Mouse (Mus musculus) midbrain, embryonic 16.5 days (tissue): ENCODE data around the gene Tnr. TPM values are rescaled to one million over a fixed set of nuclear protein-coding genes. Genes with fewer than 3 reads are reported as not detected.

Source experiments
- ATAC-seq: fragments of 200-750 bp; cut with Nextera tagmentation; 2 replicates; pipeline ENCODE4 v1.8.0; 2017; ENCODE audit warnings: moderate TSS enrichment
- H3K27ac ChIP-seq: fragments of 300-500 bp; sonication (generic); 2 replicates; pipeline ENCODE4 v1.5.1; 2014; ENCODE audit warnings: mild to moderate bottlenecking, low read length, mixed read lengths
- H3K27me3 ChIP-seq: fragments of 300-500 bp; sonication (generic); 2 replicates; pipeline ENCODE4 v1.6.1; 2014; ENCODE audit warnings: low read depth, low read length, mixed read lengths; ENCODE audit not compliant: control insufficient read depth, insufficient read depth
- H3K36me3 ChIP-seq: fragments of 300-500 bp; sonication (generic); 2 replicates; pipeline ENCODE4 v1.6.1; 2014; ENCODE audit warnings: mild to moderate bottlenecking, low read length, moderate library complexity, mixed read lengths; ENCODE audit not compliant: control insufficient read depth, insufficient read depth
- H3K4me1 ChIP-seq: fragments of 300-500 bp; sonication (generic); 2 replicates; pipeline ENCODE4 v1.6.1; 2014; ENCODE audit warnings: mild to moderate bottlenecking, low read length, mixed read lengths; ENCODE audit not compliant: control insufficient read depth, insufficient read depth
- H3K4me2 ChIP-seq: fragments of 300-500 bp; sonication (generic); 2 replicates; pipeline ENCODE4 v1.6.1; 2014; ENCODE audit warnings: mild to moderate bottlenecking, low read length, mixed read lengths
- H3K4me3 ChIP-seq: fragments of 300-500 bp; sonication (generic); 2 replicates; pipeline ENCODE4 v1.5.1; 2014; ENCODE audit warnings: low read depth, mild to moderate bottlenecking, low read length, moderate library complexity, mixed read lengths
- H3K9ac ChIP-seq: fragments of 300-500 bp; sonication (generic); 2 replicates; pipeline ENCODE4 v1.6.1; 2014; ENCODE audit warnings: low read depth, low read length, mixed read lengths
- H3K9me3 ChIP-seq: fragments of 300-500 bp; sonication (generic); replicated peaks from 2 replicates; pipeline ENCODE4 v1.6.1; 2014; ENCODE audit warnings: mild to moderate bottlenecking, low read length, mixed read lengths; ENCODE audit not compliant: control insufficient read depth, poor library complexity, severe bottlenecking
- WGBS: fragments of 180-500 bp; shearing (Covaris S2); extraction: QIAGEN DNeasy Blood & Tissue Kit; methylation state at CpG from one replicate; pipeline ENCODE4 v1.1.7; 2014; 5-methylcytosine and 5-hydroxymethylcytosine counted together
- polyA plus RNA-seq: library from polyadenylated mRNA; unstranded; fragments of >200 nt; fragmentation: Nextera tagmentation; extraction: Ambion mirVana; gene quantifications from 2 replicates; pipeline ENCODE4 v1.2.1, GENCODE M21; 2015

Tnr gene
- polyA plus RNA-seq, 1 experiment from 2014 or later = 5.4 TPM

GRCm38 (mm10) chr1:159816614-159817371 is 293.2 kb downstream of the Tnr start:
- Histone ChIP-seq H3K9me3 (no peaks in the 10 kb centered on the region), H3K27me3 (no peaks in the 10 kb centered on the region), H3K4me2 (no peak overlapping the region), H3K27ac (no peak overlapping the region), H3K4me3 (no peak overlapping the region), H3K9ac (no peak overlapping the region), H3K4me1 (peaks cover 14% of the 10 kb centered on the region), H3K36me3 (no peaks in the 10 kb centered on the region)
- WGBS = 42% methylated on average over 8 of the region's 8 CpGs
- no peak for ATAC-seq

- Histone ChIP-seq H3K27me3 (no peaks in the 10 kb centered on the region), H3K4me2 (no peak overlapping the region), H3K9ac (no peak overlapping the region), H3K9me3 (no peaks in the 10 kb centered on the region), H3K36me3 (no peaks in the 10 kb centered on the region), H3K27ac (no peak overlapping the region), H3K4me1 (peaks cover 6% of the 10 kb centered on the region; the same call in 1 of the 2 replicates), H3K4me3 (no peak overlapping the region)
- 40% methylated on average over 3 of the region's 3 CpGs for WGBS
- ATAC-seq = peak; percentile 36; the same call in 1 of the 2 replicates
These were observed 295.9 kb downstream of the Tnr start for GRCm38 (mm10) chr1:159819511-159819910.

- ATAC-seq = no peak
- Histone ChIP-seq H3K27ac (no peak overlapping the region), H3K36me3 (no peaks in the 10 kb centered on the region), H3K4me2 (no peak overlapping the region), H3K4me3 (no peak overlapping the region), H3K9me3 (no peaks in the 10 kb centered on the region), H3K27me3 (no peaks in the 10 kb centered on the region), H3K9ac (no peak overlapping the region), H3K4me1 (0 out of 2 replicates have a peak, but pooled peaks cover 3% of the 10 kb centered on the region)
- WGBS = 83% methylated on average over 2 of the region's 2 CpGs
These were observed 298.8 kb downstream of the Tnr start for GRCm38 (mm10) chr1:159822416-159822815.

- no peak overlapping the region for H3K4me2 ChIP-seq
- ATAC-seq = no peak
- 92% methylated on average over 2 of the region's 2 CpGs for WGBS
These were observed 305.0 kb downstream of the Tnr start for GRCm38 (mm10) chr1:159828531-159828930.

GRCm38 (mm10) chr1:159833165-159833564 is 309.6 kb downstream of the Tnr start:
- 51% methylated on average over 2 of the region's 2 CpGs for WGBS
- Histone ChIP-seq H3K9me3 (no peaks in the 10 kb centered on the region), H3K4me2 (no peak overlapping the region), H3K27me3 (no peaks in the 10 kb centered on the region), H3K4me1 (no peaks in the 10 kb centered on the region), H3K4me3 (no peak overlapping the region), H3K9ac (no peak overlapping the region), H3K27ac (no peak overlapping the region), H3K36me3 (no peaks in the 10 kb centered on the region)
- ATAC-seq = no peak

More at GRCm38 (mm10) chr1:159828531-159828930, 305.0 kb downstream of the Tnr start:
- no peaks in the 10 kb centered on the region for H3K9me3 ChIP-seq
- no peak overlapping the region for H3K9ac ChIP-seq
- no peaks in the 10 kb centered on the region for H3K36me3 ChIP-seq
- no peaks in the 10 kb centered on the region for H3K27me3 ChIP-seq
- no peaks in the 10 kb centered on the region for H3K4me1 ChIP-seq
- H3K4me3 ChIP-seq = no peak overlapping the region
- no peak overlapping the region for H3K27ac ChIP-seq

- Histone ChIP-seq H3K4me1 (no peaks in the 10 kb centered on the region), H3K9ac (no peak overlapping the region), H3K4me3 (no peak overlapping the region), H3K4me2 (no peak overlapping the region), H3K36me3 (no peaks in the 10 kb centered on the region), H3K27me3 (no peaks in the 10 kb centered on the region), H3K9me3 (no peaks in the 10 kb centered on the region), H3K27ac (no peak overlapping the region)
- WGBS = 46% methylated on average over 4 of the region's 4 CpGs
- no peak for ATAC-seq
These were observed 310.2 kb downstream of the Tnr start for GRCm38 (mm10) chr1:159833646-159834338.

GRCm38 (mm10) chr1:159835126-159835525 is 311.6 kb downstream of the Tnr start:
- Histone ChIP-seq H3K9ac (no peak overlapping the region), H3K4me1 (no peaks in the 10 kb centered on the region), H3K4me3 (no peak overlapping the region), H3K36me3 (no peaks in the 10 kb centered on the region), H3K27ac (no peak overlapping the region), H3K4me2 (no peak overlapping the region), H3K9me3 (no peaks in the 10 kb centered on the region), H3K27me3 (no peaks in the 10 kb centered on the region)
- 11% methylated on average over 4 of the region's 4 CpGs for WGBS
- no peak for ATAC-seq

- H3K4me2 ChIP-seq = no peak overlapping the region
- H3K27me3 ChIP-seq = no peaks in the 10 kb centered on the region
- peak; percentile 66 for ATAC-seq
- H3K9me3 ChIP-seq = no peaks in the 10 kb centered on the region
- H3K4me3 ChIP-seq = no peak overlapping the region
- H3K27ac ChIP-seq = no peak overlapping the region
- H3K36me3 ChIP-seq = no peaks in the 10 kb centered on the region
- WGBS = 29% methylated on average over 2 of the region's 2 CpGs
- no peaks in the 10 kb centered on the region for H3K4me1 ChIP-seq
- H3K9ac ChIP-seq = no peak overlapping the region
These were observed 316.8 kb downstream of the Tnr start for GRCm38 (mm10) chr1:159840337-159840736.

GRCm38 (mm10) chr1:159842876-159843275 is 319.3 kb downstream of the Tnr start:
- no peak overlapping the region for H3K9ac ChIP-seq
- no peaks in the 10 kb centered on the region for H3K4me1 ChIP-seq
- no peaks in the 10 kb centered on the region for H3K27me3 ChIP-seq
- H3K36me3 ChIP-seq = no peaks in the 10 kb centered on the region
- no peak overlapping the region for H3K4me3 ChIP-seq
- no peaks in the 10 kb centered on the region for H3K9me3 ChIP-seq
- no peak overlapping the region for H3K4me2 ChIP-seq
- WGBS = 74% methylated on average over 5 of the region's 5 CpGs
- ATAC-seq = no peak
- H3K27ac ChIP-seq = no peak overlapping the region
